Mouse (Mus musculus) bone marrow, adult 2 months (tissue): ENCODE measurements around the gene Mast4.

Experiments
- CTCF ChIP-seq: fragments of 200-500 bp; IDR thresholded peaks from 2 replicates; pipeline ENCODE4 v1.5.1; 2011; ENCODE audit warnings: low read length, control low read depth; ENCODE audit not compliant: control insufficient read depth, insufficient read depth
- POLR2A ChIP-seq: fragments of 200-500 bp; IDR thresholded peaks from 2 replicates; pipeline ENCODE4 v1.6.1; 2011; ENCODE audit warnings: low read depth, mild to moderate bottlenecking, control low read depth, low read length, borderline replicate concordance; ENCODE audit not compliant: control insufficient read depth

DNA sequence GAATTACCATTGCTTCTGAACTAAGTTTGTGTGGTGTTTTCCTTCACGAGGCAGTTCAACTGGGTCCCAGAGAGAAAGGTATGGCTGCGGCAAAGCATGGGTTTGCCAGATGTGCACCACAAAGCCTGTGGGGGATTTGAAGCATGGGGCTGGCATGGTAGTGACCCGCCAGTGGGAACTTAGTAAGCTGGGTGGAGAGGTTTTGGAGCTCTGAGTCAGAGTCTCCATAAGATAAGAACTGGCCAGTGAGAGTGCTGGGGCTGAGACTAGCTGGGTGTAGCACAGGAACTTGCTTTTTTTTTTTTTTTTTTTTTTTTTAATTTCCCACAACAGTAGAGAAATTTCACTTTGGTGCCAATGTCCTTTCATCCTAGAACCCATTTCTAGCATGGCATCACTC, 73.9 kb downstream of the Mast4 start:
- TF ChIP-seq CTCF (no peak), POLR2A (no peak)
